Mouse (Mus musculus): ENCODE measurements at regions not wholly inside any gene's neighbourhood (a gene's known extent, or its start where the extent isn't known, plus 50 kb on each side); places are given as distances from the start of the nearest gene placed in this dataset.
A peak's percentile ranks its signal among the peaks of the same experiment; 100 is the strongest.
"Not testable (repeated sequence)": the region's sequence is repeated elsewhere in the genome, so short reads cannot be mapped to it uniquely, and the experiment has no call there.

DNA sequence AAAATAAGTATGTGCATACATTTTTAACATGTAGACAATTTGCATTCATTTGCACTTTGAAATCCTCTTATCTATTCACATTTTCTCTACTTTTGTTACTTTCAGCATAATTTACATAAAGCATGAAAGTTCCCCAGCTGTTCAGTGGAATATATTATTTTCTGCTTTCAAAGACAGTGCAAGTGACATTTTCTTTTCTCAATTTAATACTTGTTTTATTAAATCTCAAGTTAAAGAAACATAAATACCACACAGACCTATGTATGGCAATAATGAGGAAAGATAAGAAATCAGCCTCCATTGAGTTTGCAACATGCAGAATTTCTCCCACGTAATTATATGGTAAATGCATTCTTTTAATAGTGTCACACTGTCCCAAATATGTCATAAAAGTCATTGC lies 1168.1 kb upstream of the Gje1 start:
- no peak overlapping the region for H3K4me3 ChIP-seq (ENCODE audit: insufficient read depth, low read length)
- TF ChIP-seq CTCF (IDR thresholded peaks at IDR 0.05; ENCODE audit: extremely low read depth, insufficient read depth, low read length) (no peak), POLR2A (IDR thresholded peaks at IDR 0.05; ENCODE audit: extremely low read depth, insufficient read depth, low read length) (no peak)
- H3K27ac ChIP-seq (ENCODE audit: insufficient read depth, low read length) = no peak overlapping the region
- H3K4me1 ChIP-seq (ENCODE audit: control insufficient read depth, insufficient read depth, low read length) = no peaks in the 10 kb centered on the region

- TF ChIP-seq CTCF (IDR thresholded peaks at IDR 0.05; ENCODE audit: extremely low read depth, insufficient read depth, low read length) = no peak
- TF ChIP-seq POLR2A (IDR thresholded peaks at IDR 0.05; ENCODE audit: extremely low read depth, insufficient read depth, low read length) = no peak
- Histone ChIP-seq H3K27ac (ENCODE audit: insufficient read depth, low read length) (no peak overlapping the region), H3K4me1 (ENCODE audit: control insufficient read depth, insufficient read depth, low read length) (peaks cover 2% of the 10 kb centered on the region), H3K4me3 (ENCODE audit: insufficient read depth, low read length) (no peak overlapping the region)
These were observed 1150.0 kb upstream of the Gje1 start for GRCm38 (mm10) chr10:15868063-15868462.

GRCm38 (mm10) chr10:15866931-15867330 lies 1148.9 kb upstream of the Gje1 start:
- no peak overlapping the region for H3K27ac ChIP-seq (ENCODE audit: insufficient read depth, low read length)
- H3K4me1 ChIP-seq (ENCODE audit: control insufficient read depth, insufficient read depth, low read length) = peaks cover 2% of the 10 kb centered on the region
- TF ChIP-seq POLR2A (IDR thresholded peaks at IDR 0.05; ENCODE audit: extremely low read depth, insufficient read depth, low read length) (no peak), CTCF (IDR thresholded peaks at IDR 0.05; ENCODE audit: extremely low read depth, insufficient read depth, low read length) (no peak)
- H3K4me3 ChIP-seq (ENCODE audit: insufficient read depth, low read length) = no peak overlapping the region

- TF ChIP-seq POLR2A (IDR thresholded peaks at IDR 0.05; ENCODE audit: extremely low read depth, insufficient read depth, low read length) (no peak), CTCF (IDR thresholded peaks at IDR 0.05; ENCODE audit: extremely low read depth, insufficient read depth, low read length) (no peak)
- H3K4me3 ChIP-seq (ENCODE audit: insufficient read depth, low read length) = no peak overlapping the region
- no peaks in the 10 kb centered on the region for H3K4me1 ChIP-seq (ENCODE audit: control insufficient read depth, insufficient read depth, low read length)
- H3K27ac ChIP-seq (ENCODE audit: insufficient read depth, low read length) = no peak overlapping the region
These were observed 1123.4 kb upstream of the Gje1 start for GRCm38 (mm10) chr10:15841381-15841780.

DNA sequence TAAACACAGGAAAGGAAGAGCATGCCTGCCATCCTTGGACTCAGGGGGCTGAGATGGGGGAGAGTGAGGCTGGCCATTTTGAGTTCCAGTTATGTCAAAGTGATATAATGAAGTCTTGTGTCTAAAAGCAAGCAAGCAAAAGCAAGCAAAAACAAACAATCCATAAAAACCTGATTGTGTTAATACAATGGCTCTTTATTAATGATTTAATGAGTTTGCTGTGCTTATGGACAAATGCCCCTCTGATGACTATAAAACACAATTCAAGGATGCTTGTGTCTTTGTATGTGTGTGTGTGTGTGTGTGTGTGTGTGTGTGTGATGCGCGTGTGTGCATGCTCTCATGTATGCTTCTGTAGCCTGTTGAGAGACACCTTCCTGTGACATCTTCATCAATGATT lies 1114.3 kb upstream of the Gje1 start:
- Histone ChIP-seq H3K4me3 (ENCODE audit: insufficient read depth, low read length) (no peak overlapping the region), H3K27ac (ENCODE audit: insufficient read depth, low read length) (no peak overlapping the region), H3K4me1 (ENCODE audit: control insufficient read depth, insufficient read depth, low read length) (no peaks in the 10 kb centered on the region)
- TF ChIP-seq CTCF (IDR thresholded peaks at IDR 0.05; ENCODE audit: extremely low read depth, insufficient read depth, low read length) = no peak
- TF ChIP-seq POLR2A (IDR thresholded peaks at IDR 0.05; ENCODE audit: extremely low read depth, insufficient read depth, low read length) = no peak

DNA sequence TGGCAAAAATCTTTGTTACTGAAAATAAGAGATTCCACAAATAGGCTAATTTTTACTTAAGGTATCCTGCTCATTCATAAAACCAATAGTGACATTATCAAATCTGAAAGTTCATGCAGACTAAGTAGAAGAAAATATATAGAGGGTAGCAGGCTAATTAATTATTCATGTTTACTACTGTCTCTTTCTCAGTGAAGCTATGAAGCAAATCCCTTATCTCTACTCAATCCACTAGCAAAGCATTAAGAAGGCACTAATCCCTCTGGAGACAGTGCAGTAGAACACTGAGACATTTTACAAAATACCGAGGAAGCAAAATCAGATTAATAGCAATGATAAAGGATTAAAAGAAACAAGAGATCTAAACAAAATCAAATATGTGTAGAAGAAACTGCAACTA lies 1107.4 kb upstream of the Gje1 start:
- H3K27ac ChIP-seq (ENCODE audit: insufficient read depth, low read length) = no peak overlapping the region
- no peaks in the 10 kb centered on the region for H3K4me1 ChIP-seq (ENCODE audit: control insufficient read depth, insufficient read depth, low read length)
- H3K4me3 ChIP-seq (ENCODE audit: insufficient read depth, low read length) = no peak overlapping the region
- TF ChIP-seq CTCF (IDR thresholded peaks at IDR 0.05; ENCODE audit: extremely low read depth, insufficient read depth, low read length) = no peak
- TF ChIP-seq POLR2A (IDR thresholded peaks at IDR 0.05; ENCODE audit: extremely low read depth, insufficient read depth, low read length) = no peak

GRCm38 (mm10) chr10:15807271-15807670 lies 1089.3 kb upstream of the Gje1 start:
- Histone ChIP-seq H3K4me3 (ENCODE audit: insufficient read depth, low read length) (no peak overlapping the region), H3K27ac (ENCODE audit: insufficient read depth, low read length) (no peak overlapping the region), H3K4me1 (ENCODE audit: control insufficient read depth, insufficient read depth, low read length) (no peaks in the 10 kb centered on the region)
- TF ChIP-seq CTCF (IDR thresholded peaks at IDR 0.05; ENCODE audit: extremely low read depth, insufficient read depth, low read length) (no peak), POLR2A (IDR thresholded peaks at IDR 0.05; ENCODE audit: extremely low read depth, insufficient read depth, low read length) (no peak)

DNA sequence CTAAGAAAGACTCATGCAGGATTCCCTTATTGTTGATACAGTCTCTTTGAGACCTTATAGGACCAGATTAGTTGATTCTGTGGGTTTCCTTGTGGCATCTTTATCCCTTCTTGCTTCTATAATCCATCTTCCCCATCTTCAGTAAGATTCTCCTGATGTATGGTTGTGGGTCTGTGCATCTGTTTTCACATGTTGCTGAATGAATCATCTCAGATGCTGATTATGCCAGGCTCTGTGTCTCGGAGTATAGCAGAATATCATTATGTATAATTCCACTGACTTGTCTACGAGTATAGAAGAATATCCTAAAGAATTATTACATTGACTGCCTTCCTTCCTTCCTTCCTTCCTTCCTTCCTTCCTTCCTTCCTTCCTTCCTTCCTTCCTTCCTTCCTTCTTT lies 1087.8 kb upstream of the Gje1 start:
- no peak for TF ChIP-seq POLR2A (IDR thresholded peaks at IDR 0.05; ENCODE audit: extremely low read depth, insufficient read depth, low read length)
- TF ChIP-seq CTCF (IDR thresholded peaks at IDR 0.05; ENCODE audit: extremely low read depth, insufficient read depth, low read length) = no peak
- no peak overlapping the region for H3K4me3 ChIP-seq (ENCODE audit: insufficient read depth, low read length)
- H3K4me1 ChIP-seq (ENCODE audit: control insufficient read depth, insufficient read depth, low read length) = no peaks in the 10 kb centered on the region
- peak overlapping the region; percentile 50; the same call in 1 of the 2 replicates for H3K27ac ChIP-seq (ENCODE audit: insufficient read depth, low read length)

GRCm38 (mm10) chr10:15793185-15793584 lies 1075.2 kb upstream of the Gje1 start:
- not testable (repeated sequence) for H3K27ac ChIP-seq (ENCODE audit: insufficient read depth, low read length); H3K4me3 ChIP-seq (ENCODE audit: insufficient read depth, low read length); H3K4me1 ChIP-seq (ENCODE audit: control insufficient read depth, insufficient read depth, low read length)

DNA sequence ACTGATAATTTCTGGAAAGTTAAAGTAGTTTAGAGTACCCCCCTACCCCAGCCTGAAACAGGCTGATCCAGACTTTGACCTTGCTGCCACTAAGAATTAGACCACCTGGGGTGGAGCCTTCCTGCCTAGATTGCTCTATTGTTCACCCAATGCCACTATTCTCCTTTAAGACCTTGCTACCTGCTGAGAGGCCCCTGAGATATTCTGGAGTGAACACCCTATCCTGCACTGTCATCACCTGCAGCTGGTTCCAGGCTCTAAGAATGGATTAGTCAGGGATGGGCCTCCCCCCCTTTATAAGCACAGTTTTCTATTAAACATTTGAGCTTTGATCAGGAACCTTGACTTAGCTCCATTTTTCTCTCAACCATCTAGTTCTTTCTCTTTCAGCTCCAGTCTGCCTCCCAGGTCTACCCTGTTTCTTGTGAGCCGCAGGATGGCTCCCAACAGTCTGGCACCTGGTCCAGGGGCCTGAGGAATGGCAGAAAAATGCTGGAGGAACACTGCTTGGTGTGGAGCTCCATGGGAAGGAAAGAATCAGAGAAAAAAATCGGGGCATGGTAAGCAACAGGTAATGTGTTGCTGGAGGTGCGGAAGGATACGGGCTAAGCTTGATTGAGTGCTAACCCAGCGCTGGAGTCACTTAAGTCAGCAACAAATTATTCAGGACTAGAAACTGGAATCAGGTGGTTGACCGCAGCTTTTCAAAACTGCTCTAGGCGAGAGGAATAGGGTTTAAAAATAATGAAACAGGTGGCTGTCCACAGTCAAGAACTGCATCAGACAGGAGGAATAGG lies 1073.7 kb upstream of the Gje1 start:
- TF ChIP-seq CTCF (IDR thresholded peaks at IDR 0.05; ENCODE audit: extremely low read depth, insufficient read depth, low read length) (no peak), POLR2A (IDR thresholded peaks at IDR 0.05; ENCODE audit: extremely low read depth, insufficient read depth, low read length) (no peak)
- Histone ChIP-seq H3K27ac (ENCODE audit: insufficient read depth, low read length) (no peak overlapping the region), H3K4me3 (ENCODE audit: insufficient read depth, low read length) (no peak overlapping the region), H3K4me1 (ENCODE audit: control insufficient read depth, insufficient read depth, low read length) (no peaks in the 10 kb centered on the region)

Data from cortical plate, adult 2 months (tissue).